Mouse (Mus musculus) neural tube, embryonic 10.5 days (tissue): ENCODE measurements around the gene Ntf3.

Source experiments
- DNase-seq: peaks from one replicate; pipeline ENCODE4 v3.0.0-alpha.2; 2017; ENCODE audit warnings: low spot score; ENCODE audit errors: extremely low spot score

Ntf3 gene

DNA sequence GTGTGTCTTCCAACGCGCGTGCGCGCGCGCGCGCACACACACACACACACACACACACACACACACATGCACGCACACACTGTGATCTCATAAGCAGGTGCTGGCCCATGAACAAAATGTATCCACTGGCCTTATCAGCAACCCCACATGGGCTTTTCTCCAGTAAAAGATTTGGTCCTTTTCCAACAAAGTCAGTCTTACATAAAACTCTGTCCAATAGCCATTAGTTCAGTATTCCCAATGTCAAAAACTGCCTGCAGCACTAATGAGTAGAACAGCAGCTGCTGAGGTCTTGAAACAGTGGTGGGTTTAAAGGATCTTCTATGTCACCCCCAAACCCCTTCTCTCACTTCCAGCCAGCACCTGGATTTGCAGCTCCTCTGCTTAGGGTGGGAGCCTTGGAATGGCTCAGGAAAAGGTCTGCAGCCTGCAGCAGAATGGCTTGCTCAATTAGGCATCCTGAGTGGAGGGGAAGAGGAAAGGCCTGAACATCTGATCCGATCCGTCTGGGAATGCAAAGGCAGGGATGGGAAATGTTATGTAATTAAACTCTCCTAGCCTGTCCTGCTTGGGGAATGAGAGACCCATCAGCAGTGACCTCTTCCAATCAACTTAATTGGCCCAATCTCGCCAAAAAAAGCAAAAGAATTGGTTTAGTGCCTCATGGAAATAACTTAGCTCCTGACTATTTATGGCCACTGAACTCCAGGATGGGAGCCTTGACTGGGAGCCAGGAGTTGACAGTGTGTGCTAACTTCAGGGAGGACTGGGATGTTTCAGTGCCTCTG is 7.2 kb downstream of the Ntf3 start:
- no peak for DNase-seq

DNA sequence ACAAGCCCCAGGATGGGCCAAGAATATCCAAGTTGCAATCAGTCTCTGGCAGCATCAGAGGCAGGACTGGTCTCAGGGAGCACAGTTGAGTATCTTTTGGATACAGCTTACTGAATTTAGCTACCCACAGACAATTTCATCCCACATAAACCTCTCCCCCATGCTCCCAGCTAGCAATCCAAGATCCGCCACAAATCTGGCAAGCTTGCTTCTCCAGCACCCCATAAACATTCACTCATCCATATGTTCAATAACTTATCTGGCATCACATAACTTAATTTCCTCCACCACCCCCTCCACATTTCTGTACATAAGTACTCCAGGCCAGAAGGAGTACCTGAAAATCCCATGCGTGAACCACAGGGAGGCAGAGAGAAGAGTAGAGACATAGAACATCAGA is 10.8 kb downstream of the Ntf3 start:
- no peak for DNase-seq

DNA sequence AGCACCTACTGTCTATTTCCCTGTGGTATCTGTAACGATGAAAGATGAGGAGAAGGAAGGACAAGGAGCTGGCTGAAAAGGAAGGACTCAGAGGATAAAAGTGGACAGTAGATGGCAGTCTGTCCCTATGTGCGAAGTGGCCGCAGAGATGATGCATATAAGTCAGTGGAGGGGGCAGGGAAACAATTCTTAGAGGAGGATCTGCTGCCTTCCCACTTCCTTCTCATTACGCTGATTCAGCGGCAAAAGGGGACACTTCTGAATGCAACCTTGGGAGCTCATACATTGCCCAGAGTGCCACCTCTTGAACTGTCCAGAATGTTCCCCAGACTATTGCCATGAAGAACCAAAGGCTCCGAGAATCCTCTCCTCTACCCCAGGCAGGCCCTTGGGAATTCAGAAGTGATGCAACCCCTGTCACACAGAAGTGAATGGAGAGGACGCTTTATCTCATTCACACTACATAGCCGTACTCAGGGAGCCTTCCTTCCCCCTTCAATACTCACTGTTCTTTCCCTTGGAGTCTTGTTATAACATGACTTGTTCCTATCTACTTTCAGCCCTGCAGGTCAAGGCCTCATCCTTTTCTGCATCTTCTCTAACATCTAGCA is 12.2 kb downstream of the Ntf3 start:
- DNase-seq, result no peak

DNA sequence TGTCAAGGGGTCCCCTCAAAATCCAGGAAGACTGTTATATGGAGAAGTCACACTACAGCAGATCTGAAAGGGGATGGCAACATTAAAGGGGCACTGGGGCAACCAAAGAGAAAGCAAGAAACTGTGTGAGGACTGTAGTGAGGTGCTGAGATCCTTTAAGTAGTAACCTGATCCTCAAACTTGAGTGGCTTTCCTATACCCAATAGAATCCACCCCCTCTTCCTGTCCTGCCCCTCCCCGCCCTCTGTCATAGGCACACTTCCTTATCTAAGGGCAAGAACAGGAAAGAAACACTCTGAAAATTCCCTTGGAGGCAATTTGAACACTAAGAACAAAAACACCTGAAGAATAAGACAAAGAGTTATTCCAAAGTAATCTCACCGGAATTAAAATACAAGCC is 13.6 kb downstream of the Ntf3 start:
- no peak for DNase-seq

DNA sequence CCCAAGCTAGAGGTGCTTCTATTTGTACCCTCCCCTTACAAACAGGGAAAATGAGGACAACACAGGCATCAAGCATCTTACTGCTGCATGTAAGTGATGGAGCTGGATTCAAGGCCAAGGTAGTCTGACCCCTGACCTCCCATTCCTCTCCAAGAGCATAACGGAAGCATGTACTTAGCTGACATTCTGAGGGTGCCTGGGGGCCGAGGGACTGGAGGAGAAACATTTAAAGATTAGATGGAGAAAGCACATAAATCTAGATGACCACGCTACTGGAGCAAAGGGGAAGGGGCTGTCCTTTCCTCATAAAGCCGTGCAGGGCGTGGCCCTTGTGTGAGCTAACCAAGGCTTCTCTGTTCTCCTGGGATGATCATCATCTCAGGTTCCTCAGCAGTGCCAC is 23.1 kb downstream of the Ntf3 start:
- DNase-seq, result no peak

DNA sequence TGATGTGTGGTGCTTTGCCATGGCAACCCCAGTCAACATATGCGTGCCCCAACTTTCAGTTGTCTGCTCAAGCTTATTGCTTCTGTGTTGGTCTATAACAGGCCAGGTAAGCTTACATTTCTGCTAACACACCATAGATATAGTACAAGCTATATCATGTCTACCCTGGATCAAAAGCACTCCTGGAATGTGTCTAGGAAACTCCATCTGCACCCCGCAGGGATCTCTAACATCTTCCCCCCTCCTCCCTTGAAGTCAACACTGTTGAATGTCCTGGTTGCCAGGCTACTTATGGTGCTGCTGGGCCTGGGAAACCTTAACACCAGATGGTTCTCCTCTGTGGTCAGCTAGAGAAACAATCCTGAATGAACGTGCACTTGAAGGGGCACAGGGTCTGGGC is 24.0 kb downstream of the Ntf3 start:
- no peak for DNase-seq

DNA sequence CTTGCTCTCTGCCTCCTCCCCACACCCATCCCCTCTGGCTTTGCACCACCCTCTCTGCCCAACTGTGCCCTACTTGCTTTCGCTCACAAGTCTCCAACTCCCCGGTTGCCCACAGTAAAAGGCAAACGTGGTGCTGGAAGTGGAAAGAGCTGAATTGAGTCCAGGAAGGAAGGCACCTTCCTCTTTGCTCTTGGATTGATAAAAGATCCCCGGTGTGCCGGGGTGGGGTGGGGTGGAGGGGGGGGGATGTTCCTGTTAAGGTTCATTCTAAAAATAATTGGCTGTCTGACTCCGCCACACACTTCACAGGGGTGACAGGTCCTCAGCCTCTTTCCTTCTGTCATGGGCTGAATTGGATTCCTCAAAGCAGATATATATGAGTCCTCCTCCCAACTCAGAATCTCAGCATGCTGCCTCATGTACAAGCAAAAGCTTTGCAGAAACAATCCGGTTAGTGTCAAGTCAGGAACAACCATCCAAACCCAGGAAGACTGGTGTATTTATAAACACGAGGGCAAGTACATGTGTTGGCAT is 24.6 kb downstream of the Ntf3 start:
- no peak for DNase-seq

DNA sequence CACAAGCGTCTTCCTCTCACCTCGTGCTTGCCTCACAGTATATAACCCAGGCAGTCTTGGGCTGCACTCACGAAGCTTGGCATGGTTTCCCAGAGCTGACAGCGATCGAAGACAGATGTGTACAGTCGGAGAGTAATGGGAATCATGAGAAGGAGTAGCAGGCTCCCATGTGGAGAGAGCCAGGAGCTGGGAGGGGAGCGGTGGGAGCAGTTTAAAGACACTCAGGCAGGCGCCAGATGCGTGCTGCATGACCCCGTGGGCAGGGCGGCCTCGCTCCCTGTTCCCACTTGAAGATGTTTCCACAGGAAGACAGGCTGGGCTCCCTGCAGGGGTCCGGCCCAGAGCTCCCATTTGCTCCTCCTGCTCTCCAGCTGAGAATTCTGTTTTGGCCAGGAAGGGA is 25.2 kb downstream of the Ntf3 start:
- no peak for DNase-seq

DNA sequence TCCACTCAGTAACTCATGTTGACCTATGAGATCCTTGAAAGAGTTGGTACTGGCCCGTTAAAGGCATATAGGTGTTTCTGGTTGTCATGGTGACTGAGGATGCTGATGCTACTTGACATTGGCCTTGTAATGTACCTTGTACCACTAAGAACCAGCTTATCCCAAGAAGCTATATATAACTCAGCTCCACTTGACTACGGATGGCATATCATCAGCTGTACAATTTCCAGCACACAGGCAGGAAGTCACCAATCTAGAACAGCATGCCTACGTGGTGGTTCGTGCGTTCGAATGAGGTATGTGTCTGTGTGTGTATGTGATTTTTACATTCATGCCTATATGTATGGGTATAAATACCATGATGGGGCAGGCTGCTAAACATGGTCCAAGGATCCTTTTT is 25.7 kb downstream of the Ntf3 start:
- DNase-seq, result no peak

DNA sequence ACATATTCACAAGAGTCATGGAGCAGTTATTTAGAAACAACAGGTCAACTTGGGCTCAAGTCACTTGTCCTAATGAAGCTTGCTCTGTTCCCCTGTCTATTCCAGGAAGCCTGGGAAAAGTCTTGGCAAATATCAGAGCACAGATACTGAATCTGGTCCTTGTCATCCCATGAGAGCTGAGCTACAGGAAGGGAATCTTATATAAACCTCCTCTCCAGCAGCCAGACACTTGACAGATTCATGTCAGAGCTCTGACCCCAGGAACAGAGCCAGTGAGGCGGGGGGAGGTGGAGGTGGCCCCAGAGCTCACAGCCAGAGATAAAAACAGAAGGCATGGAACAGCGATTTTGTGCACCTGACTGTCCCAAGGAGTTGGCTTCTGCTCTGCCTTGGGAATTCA is 26.3 kb downstream of the Ntf3 start:
- no peak for DNase-seq

DNA sequence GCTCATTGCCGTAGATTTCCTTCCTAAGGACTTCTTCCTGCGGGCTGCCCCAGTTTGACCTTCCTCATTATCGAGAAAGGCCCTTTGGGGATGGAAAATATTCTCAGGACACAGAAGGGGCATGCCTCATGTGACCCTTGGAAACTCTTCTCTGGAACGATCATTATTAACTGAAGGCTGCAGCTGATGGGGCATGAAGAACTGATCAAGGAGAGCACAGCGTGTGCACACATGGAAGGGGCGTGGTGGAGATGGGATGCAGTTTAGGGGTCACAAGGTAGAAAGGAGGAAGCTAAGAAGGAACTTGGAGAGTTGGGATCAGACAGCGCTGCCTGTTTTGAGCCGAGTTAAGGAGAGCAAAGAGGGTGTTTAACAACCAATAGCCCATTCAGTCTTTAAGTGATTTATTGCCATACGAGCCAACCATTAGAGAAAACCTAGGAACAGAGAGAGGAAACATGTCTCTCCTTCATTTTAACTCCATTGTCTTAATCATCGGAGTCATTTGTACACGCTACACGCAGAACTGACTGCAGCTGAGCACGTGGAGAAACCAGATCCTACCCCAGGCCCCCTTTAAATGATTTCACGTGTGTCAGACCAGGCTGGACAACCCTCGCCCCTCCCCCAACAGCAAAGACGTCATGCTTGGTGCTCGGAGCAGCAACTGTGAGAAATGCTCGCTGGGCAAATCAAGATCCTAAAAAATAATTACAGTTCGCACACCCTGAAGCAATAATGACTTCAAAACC is 32.4 kb downstream of the Ntf3 start:
- DNase-seq, result peak; percentile 49

DNA sequence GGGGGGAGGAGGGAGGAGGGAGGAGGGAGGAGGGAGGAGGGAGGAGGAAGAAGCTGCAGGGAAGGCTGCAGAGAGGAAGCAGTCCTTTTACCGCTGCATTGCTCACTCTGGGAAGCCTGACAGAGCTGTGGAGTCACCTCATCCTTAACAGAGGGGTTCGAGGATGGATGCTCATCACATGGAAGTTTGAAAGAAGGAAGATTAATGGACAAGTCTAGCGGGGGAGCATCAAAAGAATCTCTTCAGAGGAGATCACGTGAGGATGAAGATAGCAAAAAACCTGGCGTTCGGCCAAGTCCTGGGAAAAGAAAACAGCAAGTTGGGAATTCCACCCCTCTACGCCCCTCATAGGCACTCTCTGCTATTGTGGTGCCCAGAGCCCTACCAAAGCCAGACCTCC is 38.5 kb downstream of the Ntf3 start:
- DNase-seq, result no peak

DNA sequence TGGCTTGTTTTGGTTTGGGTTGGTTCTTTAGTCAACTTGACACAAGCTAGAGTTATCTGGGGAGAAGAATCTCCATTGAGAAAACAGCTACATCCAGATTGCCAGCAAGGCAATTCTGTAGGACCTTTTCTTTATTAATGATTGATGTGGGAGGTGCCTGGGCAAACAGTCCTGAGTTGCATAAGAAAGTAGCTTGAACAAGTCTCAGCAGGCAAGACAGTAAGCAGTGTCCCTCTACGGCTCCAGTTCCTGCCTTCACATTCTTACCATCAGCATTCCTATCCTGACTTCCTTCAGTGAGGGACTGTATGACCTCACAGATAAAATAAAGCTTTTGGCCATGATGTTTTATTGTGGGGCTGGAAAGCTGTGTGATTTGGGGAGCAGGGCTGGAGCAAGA is 48.5 kb downstream of the Ntf3 start:
- DNase-seq, result no peak

DNA sequence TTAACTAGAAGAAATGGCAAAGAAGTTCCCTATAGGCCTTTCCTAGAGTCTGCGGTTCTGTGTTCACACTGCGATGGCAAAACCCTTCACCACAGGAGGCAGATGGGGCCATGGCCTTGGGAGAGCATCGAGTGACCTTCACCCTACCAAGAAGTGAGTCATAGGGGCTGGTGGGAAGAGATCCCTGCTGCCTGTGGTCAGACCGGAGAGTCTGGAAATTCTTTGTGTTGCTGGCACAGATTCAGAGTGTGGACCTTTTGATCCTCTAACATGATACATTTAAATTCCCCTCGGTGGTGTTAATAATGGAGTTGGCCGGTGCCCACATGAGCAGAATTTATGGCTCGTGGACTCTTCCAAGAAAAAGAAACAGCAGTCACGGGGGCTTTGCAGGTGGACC is 49.5 kb downstream of the Ntf3 start:
- DNase-seq, result no peak

DNA sequence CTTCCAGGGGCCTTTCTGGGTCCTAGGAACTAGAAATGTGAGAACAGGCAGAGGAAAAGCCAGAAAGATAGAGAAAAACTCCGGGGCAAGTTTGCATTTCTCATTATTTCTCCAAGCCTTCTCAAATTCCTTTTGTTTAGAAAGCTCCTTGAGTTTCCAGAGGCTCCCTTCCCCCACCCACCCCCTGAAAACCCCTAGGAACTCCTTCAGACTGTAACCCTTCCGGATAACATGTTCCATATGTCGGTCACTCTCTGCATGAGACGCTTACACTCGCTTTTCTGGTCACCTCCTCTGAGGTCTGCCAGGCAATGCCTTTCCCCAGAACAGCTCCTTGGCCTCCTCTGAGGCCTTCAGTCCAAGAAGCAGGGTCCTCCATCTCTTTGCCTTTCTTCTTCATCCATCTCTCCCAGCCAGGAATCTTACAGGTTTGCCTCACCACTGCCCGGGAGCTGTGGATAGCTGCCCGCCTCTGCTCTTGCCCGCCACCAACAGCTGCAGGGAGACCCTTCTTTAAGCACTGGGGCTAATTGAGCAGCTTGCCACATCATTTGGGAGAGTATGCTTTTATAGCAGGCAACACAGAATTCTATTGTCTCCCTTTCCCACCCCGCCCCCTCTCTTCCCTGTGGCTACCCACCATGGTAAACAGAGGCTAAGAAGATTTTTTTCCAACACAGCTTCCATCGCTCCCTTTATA is 51.6 kb downstream of the Ntf3 start:
- DNase-seq, result peak; percentile 48

DNA sequence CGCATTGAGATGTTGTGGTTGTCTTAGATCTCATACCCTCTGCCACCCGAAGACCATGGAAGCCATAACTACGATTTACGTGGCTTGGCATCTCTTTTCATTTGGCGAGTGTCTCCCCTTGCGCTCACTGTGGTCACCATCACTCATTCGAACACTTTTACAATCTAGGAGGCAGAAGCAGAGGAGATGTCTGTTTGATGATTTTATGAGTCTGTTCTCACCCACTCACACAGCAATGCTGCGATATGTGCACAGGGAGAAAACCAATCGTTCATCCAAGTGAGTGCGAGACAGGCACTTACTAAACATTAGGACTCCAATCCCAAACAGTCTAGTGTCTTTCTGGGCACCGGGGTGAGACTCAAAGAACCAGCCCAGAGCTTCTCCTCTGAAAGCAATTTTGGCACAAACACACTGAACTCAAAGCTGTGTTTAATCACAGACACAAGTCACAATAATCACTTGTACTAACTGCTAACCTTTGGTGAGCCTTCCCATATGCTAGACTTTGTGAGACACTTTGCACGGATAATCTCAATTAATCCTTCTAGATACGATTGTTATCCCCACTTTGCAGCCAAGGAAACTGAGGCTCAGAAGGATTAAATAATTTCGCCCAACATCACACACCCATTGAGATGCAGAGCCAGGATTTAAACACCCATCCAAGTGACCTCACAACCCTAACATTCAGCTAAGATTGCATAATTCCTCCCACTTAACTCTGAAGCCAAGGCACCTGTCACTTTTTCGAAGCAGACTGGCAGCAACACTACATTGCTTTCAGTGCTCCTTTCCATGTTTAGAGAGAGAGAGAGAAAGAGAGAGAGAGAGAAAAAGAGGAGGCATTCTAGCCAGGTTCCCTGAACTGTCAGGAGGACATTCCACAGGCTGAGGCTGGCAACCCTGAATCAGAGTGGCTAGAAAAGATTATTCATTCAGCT is 55.5 kb downstream of the Ntf3 start:
- no peak for DNase-seq

DNA sequence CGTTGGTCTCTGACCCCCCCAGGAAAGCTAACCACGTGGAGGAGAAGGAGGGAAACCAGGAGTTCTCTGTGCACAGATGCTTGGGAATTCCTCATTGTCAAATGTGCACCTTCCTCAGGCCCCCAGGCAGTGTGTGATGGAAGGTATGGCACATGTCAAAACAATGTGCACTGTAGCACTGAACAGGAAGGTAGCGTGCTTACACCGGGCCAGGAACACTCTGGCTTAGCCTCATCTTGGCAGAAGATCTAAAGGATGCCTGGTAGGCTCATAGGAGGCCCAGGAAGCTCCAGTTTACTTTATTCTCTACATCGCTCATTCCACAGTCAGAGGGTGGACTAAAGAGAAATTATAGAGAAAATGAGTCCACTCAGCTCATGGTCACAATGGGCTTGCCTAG is 57.5 kb downstream of the Ntf3 start:
- no peak for DNase-seq

DNA sequence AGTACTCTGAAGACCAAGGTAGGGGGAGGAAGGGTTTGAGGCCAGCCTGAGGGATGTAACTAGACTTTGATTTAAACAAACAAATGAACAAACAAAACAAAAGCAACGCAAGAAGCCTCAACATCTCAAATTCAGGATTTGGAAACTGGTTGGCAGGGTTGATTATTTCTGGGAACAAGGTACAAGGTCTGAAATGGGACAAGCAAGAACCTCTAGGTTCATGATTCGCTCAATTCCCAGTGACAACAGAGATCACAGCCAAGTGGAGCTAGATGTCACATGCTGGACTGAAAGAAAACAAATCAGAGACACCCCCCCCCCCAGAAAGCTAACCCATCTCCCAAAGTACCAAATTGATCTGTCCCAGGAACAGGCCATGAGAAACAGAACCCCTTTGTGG is 57.9 kb downstream of the Ntf3 start:
- no peak for DNase-seq

DNA sequence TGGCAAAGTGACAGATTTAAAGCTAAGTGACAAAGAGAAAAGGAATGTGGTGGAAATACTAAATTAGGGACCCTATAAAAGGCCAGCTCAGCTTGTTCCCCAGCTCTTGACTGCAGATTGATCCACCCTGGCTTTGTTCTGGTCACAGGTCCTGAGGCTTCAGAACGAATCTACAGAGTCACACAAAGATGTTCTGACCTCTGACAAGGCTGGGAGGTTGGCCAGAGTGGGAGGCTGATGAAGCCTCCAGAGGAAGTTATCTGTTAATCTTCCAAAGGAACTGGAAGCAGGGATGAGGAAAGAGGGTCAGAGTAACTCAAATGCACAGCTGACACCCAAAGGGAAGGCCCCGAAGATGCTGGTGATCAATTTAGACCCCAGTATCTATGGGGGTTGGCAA is 59.3 kb downstream of the Ntf3 start:
- DNase-seq, result no peak

DNA sequence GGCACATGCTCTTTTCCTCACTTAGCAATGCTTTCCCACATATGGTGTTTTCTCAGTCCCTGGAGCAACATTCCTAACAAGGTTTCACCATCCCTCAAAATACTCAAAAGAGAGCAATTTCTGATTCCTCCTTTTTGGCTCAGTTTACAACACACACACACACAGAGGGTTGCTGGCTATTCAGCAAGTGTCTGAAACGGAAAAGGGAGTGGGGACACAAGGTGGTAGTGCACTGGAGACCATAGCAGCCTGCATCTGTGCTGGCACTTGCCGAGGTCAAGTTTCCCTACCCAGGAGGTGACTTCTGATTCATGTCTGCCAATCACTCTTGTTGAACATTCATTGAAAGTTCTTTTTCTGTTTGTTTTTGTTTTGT is 59.9 kb downstream of the Ntf3 start:
- DNase-seq, result no peak
